ENCODE assay signal across 19 mouse cellular contexts in genomic region chr7:81566332-81566731, GRCm38 (mm10). TPM values are rescaled to one million over a fixed set of nuclear protein-coding genes. Genes with fewer than 3 reads are reported as not detected.
DNase-seq lines count a peak whose midpoint lies in the region; ATAC-seq and TF ChIP-seq lines count a peak whose summit lies in the region.
"Had no signal": no experiment of that assay in that cellular context is flagged by ENCODE, and none has a peak within 500 bp of the region (broad histone marks: within the 10 kb centered on the region; RNA-seq: fewer than 3 reads in every experiment).

No protein-coding gene starts in this region.

- no peak for ATAC-seq in heart, embryonic 13.5 days (ENCODE audit: extremely low read depth, insufficient number of reproducible peaks, low FRiP score, low TSS enrichment)
- ATAC-seq: liver, postnatal 0 days; lung, postnatal 0 days had no signal

- H3K4me1 ChIP-seq in heart, embryonic 13.5 days: peaks cover 56% of the 10 kb centered on the region
- H3K4me1 ChIP-seq: embryonic facial prominence, embryonic 15.5 days had no signal

- peak; percentile 53 for DNase-seq in gastrocnemius, adult 2 months
- no peak for DNase-seq in gastrocnemius, postnatal 14 days
- DNase-seq in heart, postnatal 36 days: no peak
- peak; percentile 15 for DNase-seq in testis, postnatal 10 days (ENCODE audit: low spot score)
- no peak for DNase-seq in testis, postnatal 14 days (ENCODE audit: low spot score)
- DNase-seq in kidney, adult 18-20 months: no peak
- no peak for DNase-seq in left cerebral cortex, adult 18-20 months (ENCODE audit: low spot score in 2 of 2)
- DNase-seq: adrenal gland, postnatal 25 days; cerebellum, adult 8-10 months; kidney, adult 8-10 months; kidney, postnatal 10 days; liver, postnatal 0 days had no signal

- H3K36me3 ChIP-seq in heart, embryonic 13.5 days: no peaks in the 10 kb centered on the region
- H3K36me3 ChIP-seq: embryonic facial prominence, embryonic 15.5 days had no signal

- H3K4me2 ChIP-seq in heart, embryonic 13.5 days: peak overlapping the region; percentile 72
- H3K4me2 ChIP-seq: embryonic facial prominence, embryonic 15.5 days; hindbrain, embryonic 14.5 days had no signal

- WGBS in heart, embryonic 13.5 days: 25% methylated on average over 4 of the region's 4 CpGs

- peak overlapping the region; percentile 93 for H3K27ac ChIP-seq in gastrocnemius, adult 2 months
- H3K27ac ChIP-seq in heart, embryonic 13.5 days (replicated peaks): peak overlapping the region; percentile 94
- H3K27ac ChIP-seq: embryonic facial prominence, embryonic 15.5 days; hindbrain, embryonic 14.5 days; macrophage; stomach, postnatal 0 days had no signal

- no peak for TF ChIP-seq CTCF in gastrocnemius, adult 2 months (IDR thresholded peaks at IDR 0.05)

- no peaks in the 10 kb centered on the region for H3K9me3 ChIP-seq in heart, embryonic 13.5 days
- H3K9me3 ChIP-seq: embryonic facial prominence, embryonic 15.5 days had no signal

- H3K27me3 ChIP-seq in heart, embryonic 13.5 days (replicated peaks): no peaks in the 10 kb centered on the region
- H3K27me3 ChIP-seq: embryonic facial prominence, embryonic 15.5 days had no signal

- H3K9ac ChIP-seq in heart, embryonic 13.5 days: peak overlapping the region; percentile 83
- H3K9ac ChIP-seq: embryonic facial prominence, embryonic 15.5 days; hindbrain, embryonic 14.5 days; liver, postnatal 0 days had no signal

- H3K4me3 ChIP-seq in gastrocnemius, adult 2 months: peak overlapping the region; percentile 73
- H3K4me3 ChIP-seq in heart, embryonic 13.5 days: peak overlapping the region; percentile 55
- H3K4me3 ChIP-seq: embryonic facial prominence, embryonic 15.5 days had no signal

- intact Hi-C loops in gastrocnemius, adult 2 months (cut with DNase I): no loop called here
- intact Hi-C loops in gastrocnemius, postnatal 14 days (cut with DNase I; ENCODE audit: low total_unique reads): no loop called here
- intact Hi-C loops in heart, postnatal 36 days (cut with DNase I): loop anchor here (10.0 kb wide), 1 partner anchor 402 kb away; no protein-coding TSS in a partner anchor

RNA-seq across cellular contexts. Expression of gene Fsd2, which starts 0.4 kb away (rescaled TPM):
- 100 to 1,000 TPM; 311 to 349 TPM for total RNA-seq in gastrocnemius, adult 2 months (2021)
- 100 to 1,000 TPM; 204 to 220 TPM for total RNA-seq in gastrocnemius, postnatal 14 days (2021)
- 52.6 and 58.0 TPM in 2 replicates for polyA plus RNA-seq in heart, embryonic 13.5 days (2015; fragmentation: Nextera tagmentation; extraction: Ambion mirVana)
- 100 to 1,000 TPM; 276 to 293 TPM for total RNA-seq in heart, postnatal 36 days (2021)
- under 1 TPM; 0.09 to 0.26 TPM for total RNA-seq in left cerebral cortex, adult 18-20 months (2021)
- polyA plus RNA-seq: intestine, embryonic 14.5 days had no signal

RNA-seq across cellular contexts. Expression of gene Whamm, which starts 4.7 kb away (rescaled TPM):
- 10 to 100 TPM in 1 of 2 experiments, 1 to 10 TPM in 1; 6.9 to 11.2 TPM for total RNA-seq in gastrocnemius, adult 2 months (2021)
- 1 to 10 TPM; 4.8 to 5.7 TPM for total RNA-seq in gastrocnemius, postnatal 14 days (2021)
- 4.3 and 4.5 TPM in 2 replicates for polyA plus RNA-seq in heart, embryonic 13.5 days (2015; fragmentation: Nextera tagmentation; extraction: Ambion mirVana)
- 10 to 100 TPM in 1 of 2 experiments, 1 to 10 TPM in 1; 10.0 to 10.5 TPM for total RNA-seq in heart, postnatal 36 days (2021)
- total RNA-seq in left cerebral cortex, adult 18-20 months (2021): 10 to 100 TPM; 15.1 to 17.5 TPM

Comparison
In these comparisons a context has a peak if more than half of its experiments do, and no peak if none do; other contexts are left out.
1. DNase-seq: peak in gastrocnemius, adult 2 months (single experiment) and testis, postnatal 10 days (single experiment); none in gastrocnemius, postnatal 14 days (single experiment), heart, postnatal 36 days (0 of 2), testis, postnatal 14 days (single experiment), kidney, adult 18-20 months (single experiment) and left cerebral cortex, adult 18-20 months (0 of 2).
2. RNA of gene Fsd2, which starts 0.4 kb away (total RNA-seq): 311 to 349 TPM in gastrocnemius, adult 2 months, 276 to 293 TPM in heart, postnatal 36 days and 204 to 220 TPM in gastrocnemius, postnatal 14 days; 0.09 to 0.26 TPM in left cerebral cortex, adult 18-20 months; every median in the first group is over 100 times any median in the second.